ENCODE assay signal across 27 mouse cellular contexts in genomic region chr1:87525041-87525440, GRCm38 (mm10). TPM values are rescaled to one million over a fixed set of nuclear protein-coding genes. Genes with fewer than 3 reads are reported as not detected.
DNase-seq lines count a peak whose midpoint lies in the region; ATAC-seq and TF ChIP-seq lines count a peak whose summit lies in the region.
"Had no signal": no experiment of that assay in that cellular context is flagged by ENCODE, and none has a peak within 500 bp of the region (broad histone marks: within the 10 kb centered on the region; RNA-seq: fewer than 3 reads in every experiment).

No protein-coding gene starts in this region.

- H3K27ac ChIP-seq in ES-E14 (ENCODE audit: insufficient read depth, low read depth, low read length, poor library complexity, severe bottlenecking), result no peak overlapping the region
- no peak overlapping the region for H3K27ac ChIP-seq in hindbrain, embryonic 14.5 days
- H3K27ac ChIP-seq: embryonic facial prominence, embryonic 13.5 days; embryonic facial prominence, embryonic 15.5 days; forebrain, embryonic 10.5 days; forebrain, embryonic 12.5 days had no signal

- WGBS in hindbrain, embryonic 14.5 days, result 93% methylated on average over 7 of the region's 7 CpGs

- in situ Hi-C loops in ES-E14 (cut with MboI; ENCODE audit: low sequenced_read_pairs in 2 of 2, unreplicated experiment in 2 of 2), result loop anchor here in 1 of 2 experiments (10.0 kb wide), 1 partner anchor 350 kb away; no protein-coding TSS in a partner anchor

- H3K4me2 ChIP-seq in hindbrain, embryonic 14.5 days (replicated peaks), result no peak overlapping the region
- H3K4me2 ChIP-seq: embryonic facial prominence, embryonic 13.5 days; embryonic facial prominence, embryonic 15.5 days; forebrain, embryonic 12.5 days had no signal

- peaks cover 0 to 2% of the 10 kb centered on the region in 2 experiments; a peak in 1 of 4 replicates for H3K4me1 ChIP-seq in ES-E14 (ENCODE audit: control insufficient read depth in 2 of 2, insufficient read depth in 2 of 2, low read length in 2 of 2, poor library complexity in 1 of 2)
- H3K4me1 ChIP-seq in hindbrain, embryonic 14.5 days (replicated peaks; ENCODE audit: control insufficient read depth, insufficient read depth, low read length), result no peaks in the 10 kb centered on the region
- H3K4me1 ChIP-seq: forebrain, embryonic 12.5 days had no signal

- peak; percentile 51 for DNase-seq in ES-CJ7 (ENCODE audit: low read depth, low spot score)
- peak; percentile 13 for DNase-seq in ES-E14 (ENCODE audit: low read depth, low spot score)
- DNase-seq in ZHBTc4 (ENCODE audit: low read depth, low spot score), result peak; percentile 59
- DNase-seq in kidney, adult 8-10 months, result no peak
- no peak for DNase-seq in hindbrain, embryonic 14.5 days (ENCODE audit: low spot score)
- DNase-seq: adrenal gland, adult 2 months; adrenal gland, postnatal 10 days; adrenal gland, postnatal 25 days; cerebellum, adult 11 months; cerebellum, adult 18-20 months; cerebellum, adult 8-10 months; cerebellum, adult 9-11 months; cerebellum, postnatal 14 days; cerebellum, postnatal 36 days; embryo, embryonic 11 days had no signal

- H3K4me3 ChIP-seq in ES-E14 (ENCODE audit: insufficient read depth in 1 of 2, low read depth in 1 of 2, low read length in 2 of 2, poor library complexity in 1 of 2, severe bottlenecking in 1 of 2), result no peak overlapping the region
- H3K4me3 ChIP-seq in hindbrain, embryonic 14.5 days (replicated peaks; ENCODE audit: low read length), result no peak overlapping the region
- H3K4me3 ChIP-seq: embryonic facial prominence, embryonic 13.5 days; embryonic facial prominence, embryonic 15.5 days; erythroblast, embryonic 14.5 days; forebrain, embryonic 10.5 days; forebrain, embryonic 12.5 days had no signal

- no peaks in the 10 kb centered on the region for H3K36me3 ChIP-seq in ES-E14 (ENCODE audit: control insufficient read depth, insufficient read depth, low read length, poor library complexity, severe bottlenecking)
- no peaks in the 10 kb centered on the region for H3K36me3 ChIP-seq in hindbrain, embryonic 14.5 days (replicated peaks; ENCODE audit: control insufficient read depth, insufficient read depth)
- H3K36me3 ChIP-seq: embryonic facial prominence, embryonic 13.5 days; embryonic facial prominence, embryonic 15.5 days; forebrain, embryonic 10.5 days; forebrain, embryonic 12.5 days had no signal

- no peak for ATAC-seq in hindbrain, embryonic 14.5 days (ENCODE audit: low FRiP score)
- ATAC-seq: forebrain, embryonic 14.5 days; forebrain, embryonic 16.5 days had no signal

- no peak overlapping the region for H3K9ac ChIP-seq in ES-E14 (ENCODE audit: insufficient read depth, low read depth, low read length, poor library complexity, severe bottlenecking)
- H3K9ac ChIP-seq in hindbrain, embryonic 14.5 days, result no peak overlapping the region
- H3K9ac ChIP-seq: embryonic facial prominence, embryonic 13.5 days; embryonic facial prominence, embryonic 15.5 days; forebrain, embryonic 12.5 days had no signal

- H3K9me3 ChIP-seq in ES-E14 (ENCODE audit: control insufficient read depth, insufficient read depth, low read depth, low read length), result no peaks in the 10 kb centered on the region
- no peaks in the 10 kb centered on the region for H3K9me3 ChIP-seq in hindbrain, embryonic 14.5 days (ENCODE audit: control insufficient read depth, low read length)
- H3K9me3 ChIP-seq: embryonic facial prominence, embryonic 13.5 days; embryonic facial prominence, embryonic 15.5 days; forebrain, embryonic 10.5 days; forebrain, embryonic 12.5 days had no signal

- no peaks in the 10 kb centered on the region for H3K27me3 ChIP-seq in hindbrain, embryonic 14.5 days (ENCODE audit: control insufficient read depth, insufficient read depth, low read length)
- H3K27me3 ChIP-seq: embryonic facial prominence, embryonic 15.5 days; forebrain, embryonic 12.5 days had no signal

TF ChIP-seq in ES-E14, 5 proteins besides CTCF, POLR2A, EP300 and RAD21:
- TF ChIP-seq ZC3H11A (IDR thresholded peaks at IDR 0.05; ENCODE audit: borderline replicate concordance, low read depth, low read length), result no peak
- TF ChIP-seq MAFK (IDR thresholded peaks at IDR 0.05; ENCODE audit: insufficient read depth, low read depth, low read length), result no peak
- TF ChIP-seq CHD2 (IDR thresholded peaks at IDR 0.05; ENCODE audit: low read depth, low read length), result no peak
- no peak for TF ChIP-seq HCFC1 (IDR thresholded peaks at IDR 0.05; ENCODE audit: borderline replicate concordance, insufficient read depth, low read length)
- no peak for TF ChIP-seq ZNF384 (IDR thresholded peaks at IDR 0.05; ENCODE audit: low read depth, low read length)

RNA-seq across cellular contexts. Expression of gene Neu2, which starts 15.4 kb away (rescaled TPM):
- total RNA-seq in ES-E14 (2012; rRNA removed), result not detected in 2 replicates
- 0.40 and 0.86 TPM in 2 replicates for polyA plus RNA-seq in hindbrain, embryonic 14.5 days (2014; fragmentation: Nextera tagmentation; extraction: Ambion mirVana)
- total RNA-seq: adrenal gland, adult 2 months; adrenal gland, postnatal 25 days; common myeloid progenitor, adult 5-6 weeks; MEL had no signal
- polyA plus RNA-seq: adrenal gland, adult 2 months; C2C12; embryonic facial prominence, embryonic 11.5 days; embryonic facial prominence, embryonic 13.5 days; erythroblast, embryonic 14.5 days; forebrain, embryonic 10.5 days; forebrain, embryonic 12.5 days had no signal

RNA-seq across cellular contexts. Expression of gene Ngef, which starts 48.6 kb away (rescaled TPM):
- total RNA-seq in ES-E14 (2012; rRNA removed), result 0.74 and 1.2 TPM in 2 replicates
- 15.4 and 19.0 TPM in 2 replicates for polyA plus RNA-seq in hindbrain, embryonic 14.5 days (2014; fragmentation: Nextera tagmentation; extraction: Ambion mirVana)
- total RNA-seq: common myeloid progenitor, adult 5-6 weeks; MEL had no signal
- polyA plus RNA-seq: erythroblast, embryonic 14.5 days had no signal

RNA-seq across cellular contexts. Expression of gene Snorc, which starts 55.0 kb away (rescaled TPM):
- 1.3 TPM in 1 of 2 replicates, not detected in the other for total RNA-seq in ES-E14 (2012; rRNA removed)
- 0.78 and 1.0 TPM in 2 replicates for polyA plus RNA-seq in hindbrain, embryonic 14.5 days (2014; fragmentation: Nextera tagmentation; extraction: Ambion mirVana)
- total RNA-seq: adrenal gland, adult 2 months; adrenal gland, postnatal 25 days; adrenal gland, postnatal 4 days; common myeloid progenitor, adult 5-6 weeks; MEL had no signal
- polyA plus RNA-seq: adrenal gland, adult 2 months; C2C12; embryonic facial prominence, embryonic 11.5 days; erythroblast, embryonic 14.5 days; forebrain, embryonic 10.5 days; forebrain, embryonic 12.5 days; forebrain, embryonic 14.5 days; forebrain, embryonic 16.5 days had no signal

Comparison
In these comparisons a context has a peak if more than half of its experiments do, and no peak if none do; other contexts are left out.
1. DNase-seq: peak in ES-CJ7 (single experiment), ES-E14 (single experiment) and ZHBTc4 (single experiment); none in kidney, adult 8-10 months (0 of 2) and hindbrain, embryonic 14.5 days (single experiment).